Mouse (Mus musculus): ENCODE measurements around the gene Serf2. TPM values are rescaled to one million over a fixed set of nuclear protein-coding genes. Genes with fewer than 3 reads are reported as not detected.
"Not testable (repeated sequence)": the region's sequence is repeated elsewhere in the genome, so short reads cannot be mapped to it uniquely, and the experiment has no call there.

The Serf2 gene
- polyA plus RNA-seq, 2 experiments, result 459 to 635 TPM

- WGBS, result 89% methylated on average over 3 of the region's 3 CpGs
- Histone ChIP-seq H3K9me3 (ENCODE audit: control insufficient read depth, low read length) (no peaks in the 10 kb centered on the region), H3K4me1 (ENCODE audit: control insufficient read depth, insufficient read depth, low read length) (no peaks in the 10 kb centered on the region), H3K4me2 (replicated peaks; ENCODE audit: low read depth, low read length, severe bottlenecking) (no peak overlapping the region), H3K9ac (ENCODE audit: low read depth, low read length, severe bottlenecking) (no peak overlapping the region), H3K4me3 (replicated peaks; ENCODE audit: low read length) (no peak overlapping the region), H3K27me3 (ENCODE audit: control insufficient read depth, insufficient read depth, low read length) (no peaks in the 10 kb centered on the region), H3K27ac (replicated peaks; ENCODE audit: low read depth, low read length) (no peak overlapping the region), H3K36me3 (ENCODE audit: control insufficient read depth, insufficient read depth, low read length) (no peaks in the 10 kb centered on the region)
- DNase-seq (ENCODE audit: low spot score) (no peak), ATAC-seq (ENCODE audit: low FRiP score, low read depth) (no peak)
- no peak for TF ChIP-seq POLR2A (IDR thresholded peaks at IDR 0.05; ENCODE audit: borderline replicate concordance, extremely low read depth, insufficient read depth, insufficient read length)
Measured at GRCm38 (mm10) chr2:121477491-121478266, 28.7 kb downstream of the Serf2 start.

- DNase-seq (ENCODE audit: low spot score), result no peak
- no peaks in the 10 kb centered on the region for H3K36me3 ChIP-seq (ENCODE audit: control insufficient read depth, insufficient read depth, low read length)
- 61% methylated on average over 3 of the region's 3 CpGs for WGBS
- TF ChIP-seq POLR2A (IDR thresholded peaks at IDR 0.05; ENCODE audit: borderline replicate concordance, extremely low read depth, insufficient read depth, insufficient read length), result no peak
- no peak overlapping the region for H3K27ac ChIP-seq (replicated peaks; ENCODE audit: low read depth, low read length)
- no peaks in the 10 kb centered on the region for H3K9me3 ChIP-seq (ENCODE audit: control insufficient read depth, low read length)
- H3K4me3 ChIP-seq (replicated peaks; ENCODE audit: low read length), result no peak overlapping the region
- no peaks in the 10 kb centered on the region for H3K27me3 ChIP-seq (ENCODE audit: control insufficient read depth, insufficient read depth, low read length)
- no peak for ATAC-seq (ENCODE audit: low FRiP score, low read depth)
- no peak overlapping the region for H3K4me2 ChIP-seq (replicated peaks; ENCODE audit: low read depth, low read length, severe bottlenecking)
- H3K4me1 ChIP-seq (ENCODE audit: control insufficient read depth, insufficient read depth, low read length), result 0 out of 2 replicates have a peak, but pooled peaks cover 4% of the 10 kb centered on the region
- no peak overlapping the region for H3K9ac ChIP-seq (ENCODE audit: low read depth, low read length, severe bottlenecking)
Measured at GRCm38 (mm10) chr2:121480498-121480897, 31.5 kb downstream of the Serf2 start.

- not testable (repeated sequence) for H3K9ac ChIP-seq (ENCODE audit: low read depth, low read length, severe bottlenecking); ATAC-seq (ENCODE audit: low FRiP score, low read depth); DNase-seq (ENCODE audit: low spot score); H3K9me3 ChIP-seq (ENCODE audit: control insufficient read depth, low read length); H3K4me1 ChIP-seq (ENCODE audit: control insufficient read depth, insufficient read depth, low read length); H3K4me2 ChIP-seq (replicated peaks; ENCODE audit: low read depth, low read length, severe bottlenecking); H3K27me3 ChIP-seq (ENCODE audit: control insufficient read depth, insufficient read depth, low read length); H3K36me3 ChIP-seq (ENCODE audit: control insufficient read depth, insufficient read depth, low read length); H3K27ac ChIP-seq (replicated peaks; ENCODE audit: low read depth, low read length); H3K4me3 ChIP-seq (replicated peaks; ENCODE audit: low read length)
- 80% methylated on average over 13 of the region's 13 CpGs for WGBS
Measured at GRCm38 (mm10) chr2:121480916-121481315, 31.9 kb downstream of the Serf2 start.

- Histone ChIP-seq H3K4me2 (replicated peaks; ENCODE audit: low read depth, low read length, severe bottlenecking) (no peak overlapping the region), H3K4me3 (replicated peaks; ENCODE audit: low read length) (no peak overlapping the region), H3K4me1 (ENCODE audit: control insufficient read depth, insufficient read depth, low read length) (0 out of 2 replicates have a peak, but pooled peaks cover 4% of the 10 kb centered on the region), H3K27me3 (ENCODE audit: control insufficient read depth, insufficient read depth, low read length) (no peaks in the 10 kb centered on the region), H3K27ac (replicated peaks; ENCODE audit: low read depth, low read length) (no peak overlapping the region), H3K9me3 (ENCODE audit: control insufficient read depth, low read length) (no peaks in the 10 kb centered on the region), H3K36me3 (ENCODE audit: control insufficient read depth, insufficient read depth, low read length) (no peaks in the 10 kb centered on the region), H3K9ac (ENCODE audit: low read depth, low read length, severe bottlenecking) (no peak overlapping the region)
- no peak for TF ChIP-seq POLR2A (IDR thresholded peaks at IDR 0.05; ENCODE audit: borderline replicate concordance, extremely low read depth, insufficient read depth, insufficient read length)
- ATAC-seq (ENCODE audit: low FRiP score, low read depth) (no peak), DNase-seq (ENCODE audit: low spot score) (no peak)
- 37% methylated on average over 8 of the region's 8 CpGs for WGBS
Measured at GRCm38 (mm10) chr2:121483576-121483975, 34.6 kb downstream of the Serf2 start.

- H3K4me1 ChIP-seq (ENCODE audit: control insufficient read depth, insufficient read depth, low read length); H3K4me2 ChIP-seq (replicated peaks; ENCODE audit: low read depth, low read length, severe bottlenecking); DNase-seq (ENCODE audit: low spot score); ATAC-seq (ENCODE audit: low FRiP score, low read depth); H3K27me3 ChIP-seq (ENCODE audit: control insufficient read depth, insufficient read depth, low read length); H3K4me3 ChIP-seq (replicated peaks; ENCODE audit: low read length); H3K27ac ChIP-seq (replicated peaks; ENCODE audit: low read depth, low read length); H3K36me3 ChIP-seq (ENCODE audit: control insufficient read depth, insufficient read depth, low read length); H3K9me3 ChIP-seq (ENCODE audit: control insufficient read depth, low read length); H3K9ac ChIP-seq (ENCODE audit: low read depth, low read length, severe bottlenecking): not testable (repeated sequence)
- WGBS, result 80% methylated on average over 1 of the region's 2 CpGs
Measured at GRCm38 (mm10) chr2:121484403-121484802, 35.4 kb downstream of the Serf2 start.

GRCm38 (mm10) chr2:121501550-121501949 is 52.6 kb downstream of the Serf2 start:
- not testable (repeated sequence) for H3K27me3 ChIP-seq (ENCODE audit: control insufficient read depth, insufficient read depth, low read length); ATAC-seq (ENCODE audit: low FRiP score, low read depth); H3K9me3 ChIP-seq (ENCODE audit: control insufficient read depth, low read length); H3K9ac ChIP-seq (ENCODE audit: low read depth, low read length, severe bottlenecking); H3K4me1 ChIP-seq (ENCODE audit: control insufficient read depth, insufficient read depth, low read length); H3K4me3 ChIP-seq (replicated peaks; ENCODE audit: low read length); H3K4me2 ChIP-seq (replicated peaks; ENCODE audit: low read depth, low read length, severe bottlenecking); H3K36me3 ChIP-seq (ENCODE audit: control insufficient read depth, insufficient read depth, low read length); H3K27ac ChIP-seq (replicated peaks; ENCODE audit: low read depth, low read length); DNase-seq (ENCODE audit: low spot score)
- WGBS, result 67% methylated on average over 1 of the region's 6 CpGs

Data from limb, embryonic 14.5 days (tissue).